ENCODE assay signal across 9 mouse cellular contexts in the genomic region with DNA sequence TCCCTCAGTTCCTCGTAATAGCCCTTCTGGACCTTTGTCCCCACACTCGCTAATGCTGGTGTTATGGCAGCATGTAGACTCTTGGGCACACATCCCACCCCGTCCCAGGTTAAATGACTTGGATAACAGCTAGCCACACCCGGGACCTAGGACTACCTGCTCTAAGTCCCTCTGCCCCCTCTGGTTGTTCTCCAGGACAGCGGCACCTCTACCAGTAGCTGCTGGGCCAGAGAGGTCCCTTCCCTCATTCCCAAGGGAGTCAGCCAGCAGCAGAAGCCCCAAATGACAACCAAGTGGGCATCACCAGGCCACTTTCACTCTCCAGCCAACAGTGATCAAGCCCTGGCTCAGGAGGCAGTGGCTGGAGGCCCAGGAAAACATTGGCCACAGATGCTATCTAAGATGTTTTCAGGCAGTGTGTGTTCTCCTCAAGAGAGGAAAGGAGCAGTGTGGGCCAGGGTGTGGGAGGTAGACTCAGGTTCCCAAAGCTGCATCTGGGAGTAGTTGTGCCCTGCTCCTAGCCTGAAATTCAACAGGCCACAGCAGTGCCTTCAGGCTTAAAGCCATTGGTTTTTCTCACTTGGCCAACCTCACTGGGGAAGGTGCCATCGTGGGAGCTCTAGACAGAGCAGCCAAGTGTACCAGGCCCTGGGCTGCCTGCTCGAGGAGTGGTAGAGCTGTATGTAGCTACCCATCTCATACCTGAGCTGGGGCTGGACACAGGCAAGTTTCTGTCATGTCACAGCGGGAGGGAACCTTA. TPM values are rescaled to one million over a fixed set of nuclear protein-coding genes. Genes with fewer than 3 reads are reported as not detected.
A peak's percentile ranks its signal among the peaks of the same experiment; 100 is the strongest.
DNase-seq lines count a peak whose midpoint lies in the region; ATAC-seq and TF ChIP-seq lines count a peak whose summit lies in the region.
"Had no signal": no experiment of that assay in that cellular context is flagged by ENCODE, and none has a peak within 500 bp of the region (broad histone marks: within the 10 kb centered on the region; RNA-seq: fewer than 3 reads in every experiment).

No protein-coding gene starts in this region.

- no peak overlapping the region for H3K4me3 ChIP-seq in heart, adult 2 months
- H3K4me3 ChIP-seq in megakaryocyte, embryonic 14.5 days (replicated peaks) = peak overlapping the region; percentile 29
- H3K4me3 ChIP-seq in forebrain, postnatal 0 days (ENCODE audit: low read depth, low read length) = no peak overlapping the region
- H3K4me3 ChIP-seq in neural tube, embryonic 15.5 days (replicated peaks) = no peak overlapping the region

- H3K27me3 ChIP-seq in heart, adult 2 months (ENCODE audit: control insufficient read depth, insufficient read depth, low read length) = no peaks in the 10 kb centered on the region
- no peaks in the 10 kb centered on the region for H3K27me3 ChIP-seq in megakaryocyte, embryonic 14.5 days (replicated peaks)
- H3K27me3 ChIP-seq in forebrain, postnatal 0 days (ENCODE audit: insufficient read depth, low read length) = no peaks in the 10 kb centered on the region
- no peaks in the 10 kb centered on the region for H3K27me3 ChIP-seq in neural tube, embryonic 15.5 days (replicated peaks)

- no peak for ATAC-seq in megakaryocyte, adult 5-6 weeks (ENCODE audit: poor library complexity, severe bottlenecking)
- ATAC-seq in forebrain, postnatal 0 days = no peak
- ATAC-seq in neural tube, embryonic 15.5 days (ENCODE audit: low FRiP score) = no peak

- no peaks in the 10 kb centered on the region for H3K9me3 ChIP-seq in megakaryocyte, embryonic 14.5 days
- H3K9me3 ChIP-seq in forebrain, postnatal 0 days (ENCODE audit: low read length) = no peaks in the 10 kb centered on the region
- no peaks in the 10 kb centered on the region for H3K9me3 ChIP-seq in neural tube, embryonic 15.5 days (replicated peaks)

- peaks cover 29% of the 10 kb centered on the region for H3K4me1 ChIP-seq in heart, adult 2 months (ENCODE audit: control insufficient read depth, insufficient read depth, low read length)
- peaks cover 85% of the 10 kb centered on the region for H3K4me1 ChIP-seq in megakaryocyte, embryonic 14.5 days
- H3K4me1 ChIP-seq in forebrain, postnatal 0 days (ENCODE audit: insufficient read depth) = peaks cover 55% of the 10 kb centered on the region
- H3K4me1 ChIP-seq in neural tube, embryonic 15.5 days = peaks cover 75% of the 10 kb centered on the region

- no peak overlapping the region for H3K9ac ChIP-seq in heart, adult 2 months (ENCODE audit: low read depth, low read length)
- no peak overlapping the region for H3K9ac ChIP-seq in forebrain, postnatal 0 days
- no peak overlapping the region for H3K9ac ChIP-seq in neural tube, embryonic 15.5 days (replicated peaks)

- no peak for DNase-seq in heart, adult 2 months
- no peak for DNase-seq in heart, postnatal 10 days
- no peak for DNase-seq in forebrain, postnatal 0 days
- DNase-seq in retina, postnatal 1 day = no peak
- no peak for DNase-seq in right cerebral cortex, postnatal 36 days (ENCODE audit: low spot score in 2 of 2)

- no peak for TF ChIP-seq POLR2A in heart, adult 2 months (IDR thresholded peaks at IDR 0.05; ENCODE audit: insufficient read depth, low read depth, low read length)

- TF ChIP-seq CTCF in heart, adult 2 months (IDR thresholded peaks at IDR 0.05) = no peak
- TF ChIP-seq CTCF in forebrain, postnatal 0 days (IDR thresholded peaks at IDR 0.05; ENCODE audit: low read depth) = no peak

- H3K36me3 ChIP-seq in heart, adult 2 months (ENCODE audit: control insufficient read depth, insufficient read depth, low read length) = no peaks in the 10 kb centered on the region
- peaks cover 77% of the 10 kb centered on the region for H3K36me3 ChIP-seq in megakaryocyte, embryonic 14.5 days (replicated peaks; ENCODE audit: low read length)
- H3K36me3 ChIP-seq in forebrain, postnatal 0 days (ENCODE audit: insufficient read depth) = 0 out of 2 replicates have a peak, but pooled peaks cover 4% of the 10 kb centered on the region
- peaks cover 7% of the 10 kb centered on the region; the same call in 1 of the 2 replicates for H3K36me3 ChIP-seq in neural tube, embryonic 15.5 days

- H3K27ac ChIP-seq in heart, adult 2 months = peak overlapping the region; percentile 77
- H3K27ac ChIP-seq in forebrain, postnatal 0 days (ENCODE audit: low read depth, low read length) = peak overlapping the region; percentile 93
- peak overlapping the region; percentile 94 for H3K27ac ChIP-seq in neural tube, embryonic 15.5 days (replicated peaks)
- H3K27ac ChIP-seq: macrophage had no signal

- no peak overlapping the region for H3K4me2 ChIP-seq in forebrain, postnatal 0 days (ENCODE audit: low read depth)
- no peak overlapping the region for H3K4me2 ChIP-seq in neural tube, embryonic 15.5 days

- H3K79me2 ChIP-seq in heart, adult 2 months (replicated peaks; ENCODE audit: control insufficient read depth, insufficient read depth, low read length) = no peaks in the 10 kb centered on the region

- no peak for TF ChIP-seq EP300 in heart, adult 2 months (IDR thresholded peaks at IDR 0.05; ENCODE audit: insufficient read depth, low read depth, low read length)

- intact Hi-C loops in heart, adult 2 months (cut with DNase I) = no loop called here
- intact Hi-C loops in heart, postnatal 10 days (cut with DNase I) = no loop called here

- 86% methylated on average over 8 of the region's 8 CpGs for WGBS in heart, adult 2 months
- 80% methylated on average over 8 of the region's 8 CpGs for WGBS in forebrain, postnatal 0 days
- WGBS in neural tube, embryonic 15.5 days = 83% methylated on average over 8 of the region's 8 CpGs

RNA-seq across cellular contexts. Expression of gene Mtss1l, which starts 2.9 kb away (rescaled TPM):
- 10 to 100 TPM; 38.8 to 39.6 TPM for total RNA-seq in heart, adult 2 months (2021)
- polyA plus RNA-seq in heart, adult 2 months (2012; rRNA removed) = 34.3 and 39.7 TPM in 2 replicates
- 10 to 100 TPM; 36.2 to 39.6 TPM for total RNA-seq in heart, postnatal 10 days (2021)
- 149 and 562 TPM in 2 replicates for polyA plus RNA-seq in megakaryocyte, embryonic 14.5 days (2012; ENCODE audit: insufficient read depth, low replicate concordance)
- 0.80 and 0.85 TPM in 2 replicates for total RNA-seq in megakaryocyte, adult 5-6 weeks (2015)
- 0.04 and 0.41 TPM in 2 replicates for total RNA-seq in megakaryocyte, adult 5-6 weeks (2017)
- 55.2 and 71.1 TPM in 2 replicates for total RNA-seq in forebrain, postnatal 0 days (2014; rRNA removed)
- 42.2 and 49.0 TPM in 2 replicates for polyA plus RNA-seq in forebrain, postnatal 0 days (2015; fragmentation: Nextera tagmentation; extraction: Ambion mirVana)
- polyA plus RNA-seq in neural tube, embryonic 15.5 days (2015; fragmentation: Nextera tagmentation; extraction: Ambion mirVana) = 21.2 and 31.8 TPM in 2 replicates

Comparison
In these comparisons a context has a peak if more than half of its experiments do, and no peak if none do; other contexts are left out.
1. RNA of gene Mtss1l, which starts 2.9 kb away (total RNA-seq): 55.2 to 71.1 TPM in forebrain, postnatal 0 days, 36.2 to 39.6 TPM in heart, postnatal 10 days and 38.8 to 39.6 TPM in heart, adult 2 months; 0.04 to 0.85 TPM in megakaryocyte, adult 5-6 weeks; every median in the first group is over 10 times any median in the second.
2. Peak in every context shown above with its lines, with median percentiles within 50 percentile points of each other: H3K27ac ChIP-seq.